In genomic region chr11:54534871-54535270, GRCm38 (mm10) we compare ENCODE assay signal across 9 mouse cellular contexts. TPM values are rescaled to one million over a fixed set of nuclear protein-coding genes. Genes with fewer than 3 reads are reported as not detected.
DNase-seq lines count a peak whose midpoint lies in the region; ATAC-seq lines count a peak whose summit lies in the region.
"Had no signal": no experiment of that assay in that cellular context is flagged by ENCODE, and none has a peak within 500 bp of the region (broad histone marks: within the 10 kb centered on the region; RNA-seq: fewer than 3 reads in every experiment).

No protein-coding gene starts in this region.

- H3K27me3 ChIP-seq in liver, embryonic 13.5 days = no peaks in the 10 kb centered on the region
- H3K27me3 ChIP-seq: hindbrain, embryonic 15.5 days had no signal

- H3K4me2 ChIP-seq in liver, embryonic 13.5 days = no peak overlapping the region
- H3K4me2 ChIP-seq: hindbrain, embryonic 15.5 days had no signal

- peaks cover 61% of the 10 kb centered on the region for H3K4me1 ChIP-seq in liver, embryonic 13.5 days (replicated peaks)
- H3K4me1 ChIP-seq: hindbrain, embryonic 15.5 days had no signal

- H3K36me3 ChIP-seq in liver, embryonic 13.5 days = no peaks in the 10 kb centered on the region
- H3K36me3 ChIP-seq: hindbrain, embryonic 15.5 days had no signal

- DNase-seq in 416B (ENCODE audit: low read depth) = peak; percentile 80
- peak; percentile 68 for DNase-seq in ES-CJ7 (ENCODE audit: low read depth, low spot score)
- peak; percentile 73 for DNase-seq in c-Kit-positive CD71-positive TER-119-negative erythroid progenitor cells, embryonic 14.5 days (ENCODE audit: low read depth)
- peak; percentile 75 for DNase-seq in kidney, postnatal 14 days
- DNase-seq in liver, embryonic 13.5 days = peak; percentile 70
- DNase-seq in retina, postnatal 1 day = peak; percentile 69
- peak; percentile 52 to 78 for DNase-seq in urinary bladder, adult 18-20 months (ENCODE audit: low spot score in 2 of 2)

- no peak overlapping the region for H3K4me3 ChIP-seq in liver, embryonic 13.5 days (replicated peaks)
- H3K4me3 ChIP-seq: hindbrain, embryonic 15.5 days had no signal

- no peak overlapping the region for H3K27ac ChIP-seq in liver, embryonic 13.5 days
- H3K27ac ChIP-seq: hindbrain, embryonic 15.5 days had no signal

- ATAC-seq in frontal cortex, adult (ENCODE audit: low TSS enrichment) = peak; percentile 50; the same call in 1 of the 2 replicates
- peak; percentile 60 for ATAC-seq in liver, embryonic 13.5 days (ENCODE audit: low read depth)

- no peaks in the 10 kb centered on the region for H3K9me3 ChIP-seq in liver, embryonic 13.5 days (replicated peaks)
- H3K9me3 ChIP-seq: hindbrain, embryonic 15.5 days had no signal

- WGBS in liver, embryonic 13.5 days (ENCODE audit: insufficient replicate concordance) = 25% methylated on average over 6 of the region's 6 CpGs

- H3K9ac ChIP-seq in liver, embryonic 13.5 days = no peak overlapping the region
- H3K9ac ChIP-seq: hindbrain, embryonic 15.5 days had no signal

RNA-seq across cellular contexts. Expression of gene Rapgef6, which starts 12.2 kb away (rescaled TPM):
- polyA plus RNA-seq in liver, embryonic 13.5 days (2015; fragmentation: Nextera tagmentation; extraction: Ambion mirVana) = 23.9 and 28.3 TPM in 2 replicates
